Mouse (Mus musculus): ENCODE measurements around the gene Arhgef1. TPM values are rescaled to one million over a fixed set of nuclear protein-coding genes. Genes with fewer than 3 reads are reported as not detected.

Gene Arhgef1
- total and polyA plus RNA-seq, 3 experiments: 17.8 to 128 (median 37.8) TPM

DNA sequence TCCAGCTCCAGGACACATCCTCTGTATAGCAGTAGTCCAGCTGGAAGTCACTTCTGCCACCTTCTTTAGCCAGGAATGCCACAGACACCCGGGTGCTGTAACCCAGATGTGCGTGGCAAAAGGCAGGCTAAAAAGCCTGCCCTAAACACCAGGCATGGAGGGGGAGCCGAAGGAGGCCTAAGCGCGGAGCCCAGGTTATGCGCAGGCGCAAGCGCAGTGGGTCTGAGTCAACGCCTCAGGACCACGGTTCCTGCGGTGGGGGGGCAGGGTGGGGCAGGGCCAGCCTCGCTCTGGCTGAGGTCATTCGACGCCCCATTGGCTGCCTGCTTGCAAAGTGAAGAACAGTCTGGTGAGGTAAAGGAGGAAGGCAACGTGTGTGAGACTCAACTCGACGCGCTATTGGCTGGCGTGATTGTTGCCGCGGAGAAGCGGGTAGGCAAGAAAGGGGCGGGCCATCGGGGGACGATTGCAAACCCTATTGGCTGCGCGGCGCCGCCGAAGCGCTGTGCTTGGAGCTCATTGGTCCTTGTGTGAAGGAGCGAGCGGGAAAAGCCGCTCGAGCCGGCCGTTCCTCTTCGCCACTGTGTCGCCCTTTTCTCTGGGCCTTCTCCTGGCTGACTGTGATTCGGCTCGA, 33.1 kb upstream of the Arhgef1 start, which contains the start of the genes Lypd4 and Dmrtc2:
Gene Lypd4 (minus strand): TSS at position 410 of the 634 bp plus-strand sequence.
Gene Dmrtc2 (plus strand): TSS at position 526 of the 634 bp plus-strand sequence.
- Histone ChIP-seq H3K27me3 (replicated peaks) (peaks cover 5% of the 10 kb centered on the region), H3K79me2 (replicated peaks; ENCODE audit: control insufficient read depth, extremely low read depth, insufficient read depth, poor library complexity, severe bottlenecking) (no peaks in the 10 kb centered on the region), H3K4me3 (replicated peaks in 1 of 3; ENCODE audit: low read depth in 2 of 3, low read length in 2 of 3, poor library complexity in 1 of 3) (no peak within 1 kb of the TSS)

DNA sequence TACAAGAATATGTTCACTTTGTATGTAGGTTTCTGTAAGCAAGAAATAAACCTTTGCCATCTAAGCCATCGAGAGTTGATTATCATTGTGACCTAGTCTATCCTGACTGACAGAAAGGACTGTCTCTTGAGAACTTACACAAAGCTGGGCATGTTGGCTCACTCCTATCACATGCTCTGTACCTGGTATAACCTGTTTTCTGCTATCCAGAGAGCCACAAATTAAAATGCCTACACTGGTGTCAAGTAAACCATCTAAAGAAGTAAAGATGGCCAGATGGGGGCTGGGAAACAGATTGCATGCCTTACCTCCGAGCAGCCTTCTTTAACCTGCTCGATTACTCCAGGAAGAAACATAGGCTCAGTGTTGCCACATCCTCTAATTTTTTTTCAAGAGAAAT, 25.1 kb upstream of the Arhgef1 start:
- no peak for DNase-seq (ENCODE audit: extremely low read depth)
- Histone ChIP-seq H3K4me1 (ENCODE audit: control insufficient read depth in 1 of 2, insufficient read depth in 2 of 2) (peaks cover 2% of the 10 kb centered on the region in 2 experiments; a peak in 1 of 4 replicates), H3K27ac (ENCODE audit: insufficient read depth, low read depth) (no peak overlapping the region), H3K9me3 (replicated peaks; ENCODE audit: low read length) (no peaks in the 10 kb centered on the region), H3K9ac (ENCODE audit: insufficient read depth, low read depth) (no peak overlapping the region), H3K36me3 (replicated peaks in 1 of 2; ENCODE audit: control insufficient read depth in 1 of 2, insufficient read depth in 1 of 2, low read length in 1 of 2) (no peaks in the 10 kb centered on the region), H3K27me3 (replicated peaks) (peaks cover 7% of the 10 kb centered on the region), H3K4me3 (replicated peaks in 1 of 3; ENCODE audit: low read depth in 2 of 3, low read length in 2 of 3, poor library complexity in 1 of 3) (no peak overlapping the region), H3K4me2 (ENCODE audit: insufficient read depth, low read depth, poor library complexity, severe bottlenecking) (no peak overlapping the region), H3K79me2 (replicated peaks; ENCODE audit: control insufficient read depth, extremely low read depth, insufficient read depth, poor library complexity, severe bottlenecking) (no peaks in the 10 kb centered on the region)
- dilution Hi-C loops (cut with MboI; ENCODE audit: extremely low pct_ligation_motif_present, extremely low pct_unique_long_range_greater_than_20kb, low sequenced_read_pairs) (no loop called here), in situ Hi-C loops (cut with MboI; ENCODE audit: low pct_ligation_motif_present, low pct_unique_long_range_greater_than_20kb, low sequenced_read_pairs) (no loop called here)
- TF ChIP-seq ETS1 (conservative IDR thresholded peaks at IDR 0.05; ENCODE audit: low read depth, low read length) (no peak), CHD2 (IDR thresholded peaks at IDR 0.05; ENCODE audit: low read length) (no peak), POLR2A (IDR thresholded peaks at IDR 0.05; ENCODE audit: low read depth, low read length) (no peak), CTCF (conservative IDR thresholded peaks at IDR 0.05 in 1 of 2, IDR thresholded peaks at IDR 0.05 in 1 of 2; ENCODE audit: low read depth in 2 of 2, low read length in 2 of 2) (no peak), JUND (conservative IDR thresholded peaks at IDR 0.05; ENCODE audit: low read depth, low read length) (no peak), RAD21 (IDR thresholded peaks at IDR 0.05; ENCODE audit: low read depth, low read length) (no peak), CHD1 (IDR thresholded peaks at IDR 0.05; ENCODE audit: low read depth, low read length) (no peak), NRF1 (IDR thresholded peaks at IDR 0.05; ENCODE audit: low read depth, low read length) (no peak), SMC3 (IDR thresholded peaks at IDR 0.05; ENCODE audit: low read depth, low read length) (no peak)

More for the DNA sequence above, 33.1 kb upstream of the Arhgef1 start, which contains the start of the genes Lypd4 and Dmrtc2:
- H3K27ac ChIP-seq (ENCODE audit: insufficient read depth, low read depth): no peak within 1 kb of the TSS
- in situ Hi-C loops (cut with MboI; ENCODE audit: low pct_ligation_motif_present, low pct_unique_long_range_greater_than_20kb, low sequenced_read_pairs): no loop called here
- H3K9me3 ChIP-seq (replicated peaks; ENCODE audit: low read length): no peaks in the 10 kb centered on the region
- H3K36me3 ChIP-seq (replicated peaks in 1 of 2; ENCODE audit: control insufficient read depth in 1 of 2, insufficient read depth in 1 of 2, low read length in 1 of 2): no peaks in the 10 kb centered on the region
- DNase-seq (ENCODE audit: extremely low read depth): no peak
- dilution Hi-C loops (cut with MboI; ENCODE audit: extremely low pct_ligation_motif_present, extremely low pct_unique_long_range_greater_than_20kb, low sequenced_read_pairs): no loop called here
- H3K4me2 ChIP-seq (ENCODE audit: insufficient read depth, low read depth, poor library complexity, severe bottlenecking): no peak within 1 kb of the TSS
- TF ChIP-seq CHD1 (IDR thresholded peaks at IDR 0.05; ENCODE audit: low read depth, low read length) (no peak), JUN (IDR thresholded peaks at IDR 0.05; ENCODE audit: insufficient read depth, low read depth, low read length) (no peak), TBP (conservative IDR thresholded peaks at IDR 0.05; ENCODE audit: low read depth, low read length) (no peak), MAFK (IDR thresholded peaks at IDR 0.05; ENCODE audit: insufficient replicate concordance, low read length) (no peak), ZNF384 (IDR thresholded peaks at IDR 0.05; ENCODE audit: low read depth, low read length) (no peak), SIN3A (IDR thresholded peaks at IDR 0.05; ENCODE audit: low read length) (no peak), POLR2AphosphoS2 (IDR thresholded peaks at IDR 0.05; ENCODE audit: low read depth, low read length) (no peak), E2F4 (IDR thresholded peaks at IDR 0.05; ENCODE audit: insufficient replicate concordance, low read depth, low read length) (no peak), MYC (IDR thresholded peaks at IDR 0.05; ENCODE audit: low read depth, low read length) (no peak), NELFE (IDR thresholded peaks at IDR 0.05; ENCODE audit: low read depth, low read length) (no peak), MAX (IDR thresholded peaks at IDR 0.05; ENCODE audit: low read length) (no peak), BHLHE40 (IDR thresholded peaks at IDR 0.05; ENCODE audit: low read depth, low read length) (no peak), CTCF (conservative IDR thresholded peaks at IDR 0.05 in 1 of 2, IDR thresholded peaks at IDR 0.05 in 1 of 2; ENCODE audit: low read depth in 2 of 2, low read length in 2 of 2) (no peak), RCOR1 (conservative IDR thresholded peaks at IDR 0.05; ENCODE audit: low read depth, low read length) (no peak), USF2 (conservative IDR thresholded peaks at IDR 0.05; ENCODE audit: low read depth, low read length) (no peak), JUND (conservative IDR thresholded peaks at IDR 0.05; ENCODE audit: low read depth, low read length) (no peak), KAT2A (IDR thresholded peaks at IDR 0.05; ENCODE audit: insufficient replicate concordance, low read length) (no peak), PAX5 (IDR thresholded peaks at IDR 0.05; ENCODE audit: low read length) (no peak)
- H3K9ac ChIP-seq (ENCODE audit: insufficient read depth, low read depth): no peak within 1 kb of the TSS
- peaks cover 4 to 5% of the 10 kb centered on the region in 2 experiments; a peak in 1 of 4 replicates for H3K4me1 ChIP-seq (ENCODE audit: control insufficient read depth in 1 of 2, insufficient read depth in 2 of 2)

Measured in CH12.LX (cell line).